Mouse (Mus musculus) kidney, postnatal 0 days (tissue): ENCODE measurements at regions not wholly inside any gene's neighbourhood (a gene's known extent, or its start where the extent isn't known, plus 50 kb on each side); places are given as distances from the start of the nearest gene placed in this dataset.

ENCODE experiments used
- ATAC-seq: fragments of 200-750 bp; cut with Nextera tagmentation; replicated peaks from 2 replicates; pipeline ENCODE4 v1.8.0; 2017; ENCODE audit warnings: low read depth, moderate number of reproducible peaks, moderate TSS enrichment, moderate library complexity; ENCODE audit not compliant: low FRiP score
- DNase-seq: peaks from one replicate; pipeline ENCODE4 v3.0.0-alpha.2; 2016; ENCODE audit warnings: low spot score
- H3K27ac ChIP-seq: fragments of 300-500 bp; sonication (generic); 2 replicates; pipeline ENCODE4 v1.5.1; 2014; ENCODE audit warnings: mild to moderate bottlenecking
- H3K27me3 ChIP-seq: fragments of 300-500 bp; sonication (generic); 2 replicates; pipeline ENCODE4 v1.6.1; 2014; ENCODE audit warnings: low read length, mixed read lengths; ENCODE audit not compliant: insufficient read depth
- H3K36me3 ChIP-seq: fragments of 300-500 bp; sonication (generic); 2 replicates; pipeline ENCODE4 v1.6.1; 2014; ENCODE audit warnings: low read length, mixed read lengths; ENCODE audit not compliant: insufficient read depth
- H3K4me1 ChIP-seq: fragments of 300-500 bp; sonication (generic); replicated peaks from 2 replicates; pipeline ENCODE4 v1.6.1; 2014; ENCODE audit warnings: antibody characterized with exemption, low read length, mixed read lengths; ENCODE audit not compliant: insufficient read depth
- H3K4me2 ChIP-seq: fragments of 300-500 bp; sonication (generic); 2 replicates; pipeline ENCODE4 v1.6.1; 2014; ENCODE audit warnings: mild to moderate bottlenecking, low read length, moderate library complexity, mixed read lengths
- H3K4me3 ChIP-seq: fragments of 300-500 bp; sonication (generic); replicated peaks from 2 replicates; pipeline ENCODE4 v1.5.1; 2014; ENCODE audit warnings: low read depth, low read length
- H3K9ac ChIP-seq: fragments of 300-500 bp; sonication (generic); 2 replicates; pipeline ENCODE4 v1.6.1; 2014; ENCODE audit warnings: low read depth, low read length
- H3K9me3 ChIP-seq: fragments of 300-500 bp; sonication (generic); replicated peaks from 2 replicates; pipeline ENCODE4 v1.6.1; 2016; ENCODE audit warnings: low read length, inconsistent platforms, mixed read lengths
- CTCF ChIP-seq: IDR thresholded peaks from 2 replicates; pipeline ENCODE4 v1.5.1; 2016; ENCODE audit warnings: antibody characterized with exemption, low read depth, mild to moderate bottlenecking, moderate library complexity
- WGBS: fragments of 180-500 bp; shearing (Covaris S2); extraction: QIAGEN DNeasy Blood & Tissue Kit; methylation state at CpG from one replicate; pipeline ENCODE4 v1.1.7; 2014; 5-methylcytosine and 5-hydroxymethylcytosine counted together

GRCm38 (mm10) chr10:51233592-51233991 is 246.8 kb upstream of the Gm49339 start:
- Histone ChIP-seq H3K4me1 (no peaks in the 10 kb centered on the region), H3K9ac (no peak overlapping the region), H3K27ac (no peak overlapping the region), H3K36me3 (no peaks in the 10 kb centered on the region), H3K27me3 (no peaks in the 10 kb centered on the region), H3K4me2 (no peak overlapping the region), H3K4me3 (no peak overlapping the region), H3K9me3 (no peaks in the 10 kb centered on the region)
- no peak for DNase-seq
- no peak for TF ChIP-seq CTCF
- WGBS = 63% methylated on average over 2 of the region's 2 CpGs
- no peak for ATAC-seq

- Histone ChIP-seq H3K4me1 (no peaks in the 10 kb centered on the region), H3K4me2 (no peak overlapping the region), H3K36me3 (no peaks in the 10 kb centered on the region), H3K27ac (no peak overlapping the region), H3K4me3 (no peak overlapping the region), H3K9me3 (no peaks in the 10 kb centered on the region), H3K27me3 (no peaks in the 10 kb centered on the region), H3K9ac (no peak overlapping the region)
- ATAC-seq = 0 out of 2 replicates have a peak, but pooled peaks have one; percentile 40
- TF ChIP-seq CTCF = no peak
- WGBS = 34% methylated on average over 10 of the region's 10 CpGs
- peak; percentile 5 for DNase-seq
Measured at GRCm38 (mm10) chr10:51235586-51236575, 244.5 kb upstream of the Gm49339 start.

- ATAC-seq = no peak
- H3K4me3 ChIP-seq = no peak overlapping the region
- H3K9me3 ChIP-seq = no peaks in the 10 kb centered on the region
- no peaks in the 10 kb centered on the region for H3K36me3 ChIP-seq
- no peak overlapping the region for H3K9ac ChIP-seq
- no peak overlapping the region for H3K4me2 ChIP-seq
- no peak for TF ChIP-seq CTCF
- H3K27ac ChIP-seq = no peak overlapping the region
- H3K4me1 ChIP-seq = no peaks in the 10 kb centered on the region
- H3K27me3 ChIP-seq = no peaks in the 10 kb centered on the region
- no peak for DNase-seq
Measured at GRCm38 (mm10) chr10:51238103-51238502, 242.3 kb upstream of the Gm49339 start.

GRCm38 (mm10) chr10:51253439-51253838 is 227.0 kb upstream of the Gm49339 start:
- Histone ChIP-seq H3K36me3 (no peaks in the 10 kb centered on the region), H3K9ac (no peak overlapping the region), H3K4me1 (no peaks in the 10 kb centered on the region), H3K27ac (no peak overlapping the region), H3K4me2 (no peak overlapping the region), H3K4me3 (no peak overlapping the region), H3K27me3 (no peaks in the 10 kb centered on the region), H3K9me3 (no peaks in the 10 kb centered on the region)
- DNase-seq (no peak), ATAC-seq (no peak)
- WGBS = 95% methylated on average over 1 of the region's 1 CpGs
- TF ChIP-seq CTCF = peak; percentile 11; the same call in 1 of the 2 replicates

GRCm38 (mm10) chr10:51257587-51258049 is 222.8 kb upstream of the Gm49339 start:
- Histone ChIP-seq H3K27ac (no peak overlapping the region), H3K9ac (no peak overlapping the region), H3K9me3 (no peaks in the 10 kb centered on the region), H3K27me3 (no peaks in the 10 kb centered on the region), H3K4me2 (no peak overlapping the region), H3K36me3 (no peaks in the 10 kb centered on the region), H3K4me3 (no peak overlapping the region), H3K4me1 (no peaks in the 10 kb centered on the region)
- WGBS = 48% methylated on average over 4 of the region's 4 CpGs
- ATAC-seq = no peak
- TF ChIP-seq CTCF = no peak
- no peak for DNase-seq

- ATAC-seq = no peak; the same call in 1 of the 2 replicates
- Histone ChIP-seq H3K27me3 (no peaks in the 10 kb centered on the region), H3K4me2 (no peak overlapping the region), H3K36me3 (no peaks in the 10 kb centered on the region), H3K27ac (no peak overlapping the region), H3K4me3 (no peak overlapping the region), H3K9me3 (no peaks in the 10 kb centered on the region), H3K4me1 (no peaks in the 10 kb centered on the region), H3K9ac (no peak overlapping the region)
- DNase-seq = peak; percentile 36
- no peak for TF ChIP-seq CTCF
- WGBS = 67% methylated on average over 1 of the region's 1 CpGs
Measured at GRCm38 (mm10) chr10:51271364-51271763, 209.0 kb upstream of the Gm49339 start.
